Mouse (Mus musculus) A20 (cell line): Measurements from ENCODE around the gene Tgoln1.

Source experiments
- DNase-seq: peaks from one replicate; pipeline ENCODE4 v3.0.0-alpha.2; 2011; ENCODE audit warnings: low read depth, low spot score

The Tgoln1 gene

DNA sequence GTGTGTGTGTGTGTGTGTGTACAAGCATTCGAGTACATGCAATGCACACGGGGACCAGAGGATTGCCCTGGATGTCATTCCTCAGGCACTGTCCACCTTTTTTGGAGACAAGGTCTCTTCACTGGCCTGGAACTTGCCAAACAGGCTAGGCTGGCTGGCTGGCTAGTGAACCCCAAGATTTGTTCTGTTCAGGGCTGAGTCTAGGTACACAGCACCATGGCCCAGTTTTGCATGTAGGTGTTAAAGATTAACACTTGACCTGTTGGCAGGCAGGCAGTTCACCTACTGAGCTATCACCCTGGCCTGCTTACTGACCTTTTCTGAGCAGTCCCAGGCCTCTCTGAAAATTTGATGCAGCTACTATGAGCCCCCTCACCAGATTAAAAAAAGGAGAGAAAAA is 13.6 kb upstream of the Tgoln1 start:
- no peak for DNase-seq

DNA sequence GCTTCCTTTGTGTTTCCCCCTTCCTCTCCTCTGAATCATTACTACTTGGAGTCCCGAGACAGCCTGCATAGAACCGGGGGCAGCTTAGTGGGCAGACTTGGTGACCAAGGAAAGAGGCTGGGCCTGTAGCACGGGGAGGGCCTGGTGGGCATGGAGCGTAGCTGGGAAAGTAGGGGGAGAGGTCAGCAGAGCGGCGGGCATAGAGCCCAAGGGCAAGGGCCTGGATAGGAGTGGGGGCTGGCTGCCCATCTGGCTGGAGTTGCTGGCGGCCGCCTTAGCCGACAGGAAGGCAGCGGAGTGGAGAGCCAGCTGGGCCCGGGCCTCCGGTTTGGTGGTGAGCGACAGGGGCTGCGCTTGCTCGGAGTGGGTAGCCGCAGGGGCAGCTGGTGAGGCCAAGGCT is 10.5 kb upstream of the Tgoln1 start:
- no peak for DNase-seq

GRCm38 (mm10) chr6:72626391-72626790 is 9.6 kb upstream of the Tgoln1 start:
- no peak for DNase-seq

DNA sequence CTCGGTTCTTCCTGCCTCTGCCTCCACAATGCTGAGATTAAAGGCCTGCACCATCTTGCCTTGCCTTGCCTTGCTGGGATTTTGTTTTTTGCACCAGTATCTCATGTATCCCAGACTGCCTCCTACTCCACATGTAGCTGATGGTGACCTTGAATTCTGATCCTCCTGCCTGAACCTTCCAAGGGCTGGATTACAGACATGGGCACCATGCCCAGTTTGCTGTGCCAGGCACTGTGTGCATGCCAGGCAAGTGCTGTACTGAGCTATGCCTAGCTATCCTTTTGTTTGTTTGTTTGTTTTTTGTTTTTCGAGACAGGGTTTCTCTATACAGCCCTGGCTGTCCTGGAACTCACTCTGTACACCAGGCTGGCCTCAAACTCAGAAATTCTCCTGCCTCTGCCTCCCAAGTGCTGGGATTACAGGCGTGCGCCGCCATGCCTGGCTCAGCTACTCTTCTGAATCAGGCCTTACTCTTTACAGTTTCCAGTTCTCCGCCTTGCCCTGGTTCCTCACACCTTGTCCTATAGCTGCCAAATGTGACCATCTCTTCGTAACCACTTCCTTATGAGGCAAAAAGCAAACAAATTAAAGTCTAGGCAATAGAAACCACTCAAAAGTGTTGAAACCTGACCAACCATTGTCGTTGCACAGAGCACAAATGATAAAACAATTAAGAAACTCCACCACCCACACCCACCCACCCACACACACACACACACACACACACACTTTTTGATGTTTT is 7.0 kb upstream of the Tgoln1 start:
- DNase-seq: no peak

- DNase-seq: no peak
Measured at GRCm38 (mm10) chr6:72622917-72623316, 6.1 kb upstream of the Tgoln1 start.

- DNase-seq: no peak
Measured at GRCm38 (mm10) chr6:72620920-72621319, 4.1 kb upstream of the Tgoln1 start.

DNA sequence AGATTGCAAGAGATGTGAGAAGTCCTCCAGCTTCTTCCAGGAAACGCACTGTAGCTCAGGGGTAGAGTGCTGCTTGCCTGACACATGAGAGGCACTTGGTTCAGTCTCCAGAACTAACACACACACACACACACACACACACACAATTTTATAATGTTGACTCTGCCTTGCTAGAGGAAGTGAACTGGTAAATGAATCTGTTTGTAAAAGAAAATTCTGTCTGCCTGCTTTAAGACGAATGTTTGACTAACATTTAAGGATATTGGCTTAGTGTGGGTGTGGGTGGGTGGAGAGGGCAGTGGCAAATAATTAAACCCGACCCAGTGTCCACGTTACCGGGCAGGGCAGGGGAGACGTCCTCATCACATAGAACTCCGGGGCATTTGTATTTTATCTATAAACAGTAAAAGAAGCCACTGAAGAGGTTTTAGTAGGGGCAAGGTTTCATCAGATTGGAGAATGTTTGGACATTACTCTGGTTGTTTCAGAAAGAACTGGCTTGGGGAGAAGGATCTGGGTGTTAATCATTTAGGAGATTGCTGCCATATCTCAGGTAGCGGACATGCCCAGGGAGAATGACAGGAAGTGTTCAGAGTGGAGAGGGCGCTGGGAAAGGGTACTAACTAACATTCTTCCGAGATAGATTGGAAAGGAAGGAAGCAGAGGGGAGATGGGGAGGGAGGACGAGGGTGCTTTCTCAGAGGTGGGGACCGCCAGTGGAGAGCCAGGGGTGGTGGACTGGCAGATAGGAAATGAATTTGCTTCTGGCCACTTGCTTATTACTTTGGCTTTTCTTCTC is 3.1 kb upstream of the Tgoln1 start:
- no peak for DNase-seq

- peak; percentile 5 for DNase-seq
Measured at GRCm38 (mm10) chr6:72615561-72616375, 1.0 kb downstream of the Tgoln1 start.

GRCm38 (mm10) chr6:72615151-72615550 is 1.6 kb downstream of the Tgoln1 start:
- DNase-seq: peak; percentile 2

DNA sequence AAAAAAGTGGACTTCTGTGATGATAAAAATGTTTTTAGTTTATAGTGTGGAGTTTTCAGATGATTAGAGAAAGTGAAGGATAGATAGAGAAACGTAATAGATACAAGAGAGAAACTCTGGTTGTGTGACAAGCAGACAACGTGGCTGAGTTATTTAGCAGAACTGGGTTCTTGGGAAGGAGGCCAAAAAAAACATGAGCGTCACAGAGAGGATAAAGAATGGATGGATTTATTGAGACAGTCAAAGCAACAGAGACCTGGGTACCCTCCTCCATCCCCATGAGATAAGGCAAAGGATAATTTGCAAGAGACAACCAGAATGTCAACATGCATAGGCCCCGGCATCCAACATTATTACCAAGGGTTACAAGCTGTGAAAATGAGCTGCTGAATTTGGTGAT is 6.5 kb downstream of the Tgoln1 start:
- no peak for DNase-seq

DNA sequence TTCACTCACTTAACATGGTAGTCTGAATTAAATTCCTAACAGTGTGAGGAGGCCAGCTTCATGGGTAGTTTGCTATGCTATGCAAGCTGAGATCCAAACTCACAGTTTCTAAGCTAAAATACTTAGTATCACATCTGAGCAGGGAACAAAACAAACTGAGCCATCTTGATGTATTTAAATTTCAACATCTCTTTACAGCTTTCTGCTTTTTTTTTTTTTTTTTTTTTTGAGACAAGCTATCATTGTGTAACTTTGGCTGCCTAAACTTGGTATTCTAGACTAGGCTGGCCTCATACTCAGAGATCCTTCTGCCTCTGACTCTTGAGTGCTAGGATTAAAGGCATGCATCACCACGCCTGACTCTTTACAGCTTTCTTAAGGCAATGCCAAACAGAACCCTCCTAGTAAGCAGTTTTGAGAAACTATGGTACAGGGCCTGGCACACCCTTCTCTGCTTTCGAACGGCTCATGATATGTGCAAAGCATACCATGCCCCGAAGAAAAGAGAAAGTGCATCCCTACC is 8.1 kb downstream of the Tgoln1 start:
- DNase-seq: no peak

- DNase-seq: no peak
Measured at GRCm38 (mm10) chr6:72607676-72608075, 9.1 kb downstream of the Tgoln1 start.

- no peak for DNase-seq
Measured at GRCm38 (mm10) chr6:72607060-72607459, 9.7 kb downstream of the Tgoln1 start.

GRCm38 (mm10) chr6:72604066-72604465 is 12.7 kb downstream of the Tgoln1 start:
- no peak for DNase-seq

DNA sequence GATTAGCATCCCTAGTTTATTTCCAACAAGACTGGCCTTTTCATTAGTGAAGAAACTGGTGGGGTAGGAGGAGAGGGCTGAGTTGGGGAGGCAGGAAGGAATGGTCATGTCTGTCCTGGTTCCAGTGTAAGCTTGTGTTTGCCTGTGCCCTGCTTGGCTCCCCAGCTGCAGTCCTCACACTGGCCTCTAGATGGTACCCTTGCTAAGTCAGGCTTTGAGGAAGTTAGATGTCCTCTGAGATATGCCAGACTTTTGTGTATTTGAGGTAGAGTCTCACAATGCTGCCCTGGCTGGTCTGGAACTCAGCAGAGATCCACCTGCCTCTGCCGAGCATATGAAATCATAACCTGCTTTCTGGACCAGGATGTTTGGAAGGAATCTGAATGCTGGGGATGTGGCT is 15.1 kb downstream of the Tgoln1 start:
- peak; percentile 67 for DNase-seq

GRCm38 (mm10) chr6:72600771-72601170 is 16.0 kb downstream of the Tgoln1 start:
- no peak for DNase-seq

GRCm38 (mm10) chr6:72600216-72600615 is 16.6 kb downstream of the Tgoln1 start:
- DNase-seq: no peak

DNA sequence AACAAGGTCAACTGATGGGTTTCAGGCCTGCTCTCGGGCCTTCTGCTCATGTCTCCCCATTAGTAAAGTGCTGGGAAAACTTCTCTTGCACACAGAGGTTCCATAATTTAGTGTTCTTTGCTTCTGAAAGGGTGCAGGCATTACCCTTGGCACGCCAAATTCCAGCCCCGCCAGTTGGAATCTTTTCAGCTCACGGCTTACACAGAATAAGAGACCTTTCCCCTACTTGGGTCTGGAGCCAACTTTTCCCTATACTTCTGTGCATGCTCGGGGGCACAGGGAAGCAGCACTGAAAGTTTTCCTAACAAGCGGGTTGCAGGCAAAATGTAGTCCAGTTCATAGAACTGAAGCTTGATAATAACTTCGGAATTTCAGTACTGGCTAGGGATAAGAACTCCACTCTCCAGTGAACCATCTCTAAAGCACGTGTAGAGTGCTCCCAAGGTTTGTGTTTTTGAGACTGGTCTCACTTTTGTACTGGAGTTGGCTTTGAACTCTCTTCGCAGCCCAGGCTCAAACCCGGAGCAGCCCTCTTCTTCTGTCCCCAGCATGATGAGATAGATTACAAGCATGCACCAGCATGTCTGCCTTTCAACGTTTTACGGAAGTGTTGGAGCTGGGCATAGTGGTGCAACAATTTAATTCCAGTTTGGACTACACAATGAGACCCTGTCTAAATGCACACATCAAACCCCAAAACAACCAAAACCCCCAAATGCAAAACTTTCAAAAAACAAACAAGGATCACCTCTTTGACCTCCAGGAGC is 17.8 kb downstream of the Tgoln1 start:
- peak; percentile 4 for DNase-seq

DNA sequence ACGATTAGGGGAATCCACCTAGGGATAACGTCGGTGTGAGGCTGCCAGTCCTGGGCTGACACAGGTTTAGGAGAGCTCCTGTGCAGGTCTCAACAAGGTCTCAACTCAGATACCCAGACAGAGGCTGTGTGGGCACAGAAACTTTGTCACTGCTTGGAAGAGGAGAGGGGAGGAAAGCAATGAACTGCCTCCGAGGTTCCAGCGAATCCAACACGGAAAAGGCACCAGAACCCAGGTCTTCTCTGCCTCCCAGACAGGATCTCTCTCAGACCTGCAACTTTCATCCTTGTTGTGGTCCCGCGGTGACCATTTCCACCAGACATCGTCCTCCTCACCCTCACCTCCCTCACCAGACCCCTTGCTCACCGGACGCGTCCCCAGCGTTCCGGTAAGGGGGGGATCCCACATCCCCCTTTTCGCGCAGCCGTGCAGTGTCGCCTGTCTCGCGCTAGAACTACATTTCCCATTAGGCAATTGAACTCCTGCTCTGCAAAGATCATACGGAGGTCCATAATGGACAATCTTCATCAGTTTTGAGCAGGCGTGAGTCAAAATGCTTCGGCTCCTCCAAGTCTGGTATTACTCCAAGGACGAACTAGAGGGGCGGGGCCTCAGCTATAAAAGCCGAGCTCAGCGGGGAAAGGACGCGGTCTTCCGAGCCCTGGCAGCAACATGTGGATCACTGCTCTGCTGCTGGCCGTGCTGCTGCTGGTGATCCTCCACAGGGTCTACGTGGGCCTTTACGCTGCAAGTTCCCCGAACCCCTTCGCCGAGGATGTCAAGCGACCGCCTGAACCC is 18.6 kb downstream of the Tgoln1 start, which contains the start of the genes Elmod3 and Retsat:
Gene Elmod3 (minus strand): TSS at position 458 of the 798 bp plus-strand sequence.
Gene Retsat (plus strand): TSS at position 520 of the 798 bp plus-strand sequence.
- peak; percentile 87 for DNase-seq
